Comparison of ENCODE assay signal across 13 mouse cellular contexts in genomic region chr8:92849261-92849660, GRCm38 (mm10). TPM values are rescaled to one million over a fixed set of nuclear protein-coding genes. Genes with fewer than 3 reads are reported as not detected.
DNase-seq lines count a peak whose midpoint lies in the region; ATAC-seq and TF ChIP-seq lines count a peak whose summit lies in the region.
"Had no signal": no experiment of that assay in that cellular context is flagged by ENCODE, and none has a peak within 500 bp of the region (broad histone marks: within the 10 kb centered on the region; RNA-seq: fewer than 3 reads in every experiment).

No protein-coding gene starts in this region.

- H3K4me1 ChIP-seq in lung, embryonic 15.5 days: peaks cover 78% of the 10 kb centered on the region
- peaks cover 2% of the 10 kb centered on the region; the same call in 1 of the 2 replicates for H3K4me1 ChIP-seq in forebrain, embryonic 11.5 days (replicated peaks; ENCODE audit: control insufficient read depth, insufficient read depth, low read length)

- no peaks in the 10 kb centered on the region for H3K9me3 ChIP-seq in lung, embryonic 15.5 days
- H3K9me3 ChIP-seq in forebrain, embryonic 11.5 days (ENCODE audit: control insufficient read depth, low read length): no peaks in the 10 kb centered on the region
- H3K9me3 ChIP-seq: liver, embryonic 13.5 days had no signal

- peaks cover 15% of the 10 kb centered on the region for H3K36me3 ChIP-seq in lung, embryonic 15.5 days
- no peaks in the 10 kb centered on the region for H3K36me3 ChIP-seq in myocyte (ENCODE audit: control insufficient read depth, insufficient read depth)
- H3K36me3 ChIP-seq in forebrain, embryonic 11.5 days (ENCODE audit: control insufficient read depth, insufficient read depth, low read length): no peaks in the 10 kb centered on the region
- H3K36me3 ChIP-seq: liver, embryonic 13.5 days had no signal

- H3K79me2 ChIP-seq in myocyte (ENCODE audit: control insufficient read depth, insufficient read depth): no peaks in the 10 kb centered on the region

- WGBS in lung, embryonic 15.5 days: 61% methylated on average over 6 of the region's 6 CpGs
- 69% methylated on average over 6 of the region's 6 CpGs for WGBS in forebrain, embryonic 11.5 days

- no peak overlapping the region for H3ac ChIP-seq in myocyte (ENCODE audit: control insufficient read depth, insufficient read length)

- DNase-seq in adrenal gland, postnatal 10 days: peak; percentile 28
- DNase-seq in adrenal gland, adult 8-10 months: no peak
- DNase-seq in lung, postnatal 25 days (ENCODE audit: low spot score): no peak
- DNase-seq in adrenal gland, postnatal 25 days: peak; percentile 49
- no peak for DNase-seq in B cell, adult 2 months
- no peak for DNase-seq in forebrain, embryonic 11.5 days (ENCODE audit: low spot score)
- DNase-seq: cerebellum, postnatal 25 days; liver, embryonic 13.5 days; thymus, adult 18-20 months had no signal

- no peak overlapping the region for H3K9ac ChIP-seq in lung, embryonic 15.5 days
- no peak overlapping the region for H3K9ac ChIP-seq in forebrain, embryonic 11.5 days (ENCODE audit: low read length)
- H3K9ac ChIP-seq: liver, embryonic 13.5 days had no signal

- no peak overlapping the region for H3K4me2 ChIP-seq in lung, embryonic 15.5 days
- H3K4me2 ChIP-seq in myocyte (ENCODE audit: low read depth): peak overlapping the region; percentile 18
- no peak overlapping the region for H3K4me2 ChIP-seq in forebrain, embryonic 11.5 days (ENCODE audit: low read depth, low read length, severe bottlenecking)
- H3K4me2 ChIP-seq: liver, embryonic 13.5 days had no signal

- no peak for TF ChIP-seq POLR2A in myocyte (IDR thresholded peaks at IDR 0.05; ENCODE audit: insufficient read length, low read depth)

- H3K4me3 ChIP-seq in lung, embryonic 15.5 days: no peak overlapping the region
- no peak overlapping the region for H3K4me3 ChIP-seq in myocyte
- no peak overlapping the region for H3K4me3 ChIP-seq in forebrain, embryonic 11.5 days (ENCODE audit: low read depth, low read length)
- H3K4me3 ChIP-seq: erythroblast, embryonic 14.5 days; liver, embryonic 13.5 days had no signal

- H3K27me3 ChIP-seq in lung, embryonic 15.5 days: no peaks in the 10 kb centered on the region
- no peaks in the 10 kb centered on the region for H3K27me3 ChIP-seq in myocyte (ENCODE audit: control insufficient read depth, insufficient read depth, insufficient read length)
- peaks cover under 1% of the 10 kb centered on the region; the same call in 1 of the 2 replicates for H3K27me3 ChIP-seq in forebrain, embryonic 11.5 days (ENCODE audit: control insufficient read depth, insufficient read depth, low read length)

- no peak for ATAC-seq in lung, embryonic 15.5 days (ENCODE audit: borderline replicate concordance, extremely low read depth, low FRiP score, low TSS enrichment)
- no peak for ATAC-seq in forebrain, embryonic 11.5 days (replicated peaks; ENCODE audit: low FRiP score)

- H3K27ac ChIP-seq in lung, embryonic 15.5 days: peak overlapping the region; percentile 52
- H3K27ac ChIP-seq in forebrain, embryonic 11.5 days (ENCODE audit: low read depth, low read length): no peak overlapping the region
- H3K27ac ChIP-seq: liver, embryonic 13.5 days had no signal

TF ChIP-seq in myocyte, 11 proteins besides CTCF, POLR2A, EP300 and RAD21:
- TF ChIP-seq USF1 (IDR thresholded peaks at IDR 0.05; ENCODE audit: low read depth) (no peak), REST (IDR thresholded peaks at IDR 0.05; ENCODE audit: insufficient read depth, insufficient read length) (no peak), E2F4 (IDR thresholded peaks at IDR 0.05; ENCODE audit: insufficient read depth) (no peak), POLR2AphosphoS2 (IDR thresholded peaks at IDR 0.05; ENCODE audit: insufficient read length, low read depth) (no peak), SRF (IDR thresholded peaks at IDR 0.05; ENCODE audit: control insufficient read depth, insufficient read length, low read depth) (no peak), MYOG (IDR thresholded peaks at IDR 0.05; ENCODE audit: control insufficient read depth in 1 of 3, insufficient read depth in 1 of 3, insufficient read length in 2 of 3, low read depth in 2 of 3) (no peak), MAX (IDR thresholded peaks at IDR 0.05; ENCODE audit: low read depth) (no peak), TCF12 (IDR thresholded peaks at IDR 0.05; ENCODE audit: insufficient read depth, poor library complexity, severe bottlenecking) (no peak), MYOD1 (IDR thresholded peaks at IDR 0.05; ENCODE audit: control insufficient read depth in 1 of 3, insufficient read length in 2 of 3, low read depth in 2 of 3) (no peak), CEBPB (IDR thresholded peaks at IDR 0.05; ENCODE audit: insufficient read depth, poor library complexity, severe bottlenecking) (no peak), TCF3 (IDR thresholded peaks at IDR 0.05; ENCODE audit: insufficient read length, low read depth) (no peak)
TF ChIP-seq in myocyte: peak in this region for 0.

RNA-seq across cellular contexts. Expression of gene Lpcat2, which starts 5.9 kb away (rescaled TPM):
- 1 to 10 TPM; 2.5 to 2.6 TPM for total RNA-seq in adrenal gland, postnatal 10 days (2021)
- 10 to 100 TPM in 2 of 4 experiments, 1 to 10 TPM in 2; 2.8 to 21.3 (median 11.3) TPM for total RNA-seq in adrenal gland, adult 8-10 months (2022)
- 7.8 TPM in 2 replicates for polyA plus RNA-seq in lung, embryonic 15.5 days (2015; fragmentation: Nextera tagmentation; extraction: Ambion mirVana)
- total RNA-seq in adrenal gland, postnatal 25 days (2021): 1.4 and 2.3 TPM in 2 replicates
- polyA plus RNA-seq in myocyte (2012; fragmentation: generic; extraction: Trizol): 0.08 TPM
- polyA plus RNA-seq in forebrain, embryonic 11.5 days (2014; fragmentation: Nextera tagmentation; extraction: Ambion mirVana): 3.2 and 3.9 TPM in 2 replicates

RNA-seq across cellular contexts. Expression of gene Mmp2, which starts 22.2 kb away (rescaled TPM):
- total RNA-seq in adrenal gland, postnatal 10 days (2021): 10 to 100 TPM; 88.3 to 93.5 TPM
- 10 to 100 TPM; 17.9 to 57.2 (median 28.4) TPM for total RNA-seq in adrenal gland, adult 8-10 months (2022)
- 241 and 244 TPM in 2 replicates for polyA plus RNA-seq in lung, embryonic 15.5 days (2015; fragmentation: Nextera tagmentation; extraction: Ambion mirVana)
- total RNA-seq in adrenal gland, postnatal 25 days (2021): 16.8 TPM in 2 replicates
- polyA plus RNA-seq in myocyte (2012; fragmentation: generic; extraction: Trizol): 78.8 TPM
- polyA plus RNA-seq in forebrain, embryonic 11.5 days (2014; fragmentation: Nextera tagmentation; extraction: Ambion mirVana): 40.4 and 43.9 TPM in 2 replicates
- polyA plus RNA-seq: erythroblast, embryonic 14.5 days had no signal

RNA-seq across cellular contexts. Expression of gene Capns2, which starts 51.9 kb away (rescaled TPM):
- total RNA-seq in adrenal gland, postnatal 10 days (2021): under 1 TPM in 1 of 2 experiments, not detected in 1; 0.39 TPM
- total RNA-seq in adrenal gland, adult 8-10 months (2022): 1 to 10 TPM in 2 of 4 experiments, under 1 TPM in 1, not detected in 1; 0.28 to 2.1 (median 1.4) TPM
- polyA plus RNA-seq in lung, embryonic 15.5 days (2015; fragmentation: Nextera tagmentation; extraction: Ambion mirVana): 0.21 and 0.40 TPM in 2 replicates
- 0.95 TPM in 1 of 2 replicates, not detected in the other for total RNA-seq in adrenal gland, postnatal 25 days (2021)
- polyA plus RNA-seq in myocyte (2012; fragmentation: generic; extraction: Trizol): 0.04 TPM
- polyA plus RNA-seq in forebrain, embryonic 11.5 days (2014; fragmentation: Nextera tagmentation; extraction: Ambion mirVana): not detected in 2 replicates
- polyA plus RNA-seq: erythroblast, embryonic 14.5 days; liver, embryonic 13.5 days; small intestine, adult 2 months had no signal

Comparison
In these comparisons a context has a peak if more than half of its experiments do, and no peak if none do; other contexts are left out.
1. DNase-seq: peak in adrenal gland, postnatal 10 days (single experiment) and adrenal gland, postnatal 25 days (single experiment); none in adrenal gland, adult 8-10 months (single experiment), lung, postnatal 25 days (single experiment), B cell, adult 2 months (0 of 2) and forebrain, embryonic 11.5 days (single experiment).